Mouse (Mus musculus) myocyte (in vitro differentiated cells): ENCODE measurements around the gene Gng3. TPM values are rescaled to one million over a fixed set of nuclear protein-coding genes. Genes with fewer than 3 reads are reported as not detected.
A peak's percentile ranks its signal among the peaks of the same experiment; 100 is the strongest.

Experiments
- H3K27me3 ChIP-seq: one replicate; pipeline ENCODE4 v1.6.1; 2011; ENCODE audit not compliant: control insufficient read depth, insufficient read depth, insufficient read length
- H3K36me3 ChIP-seq: one replicate; pipeline ENCODE4 v1.6.1; 2011; ENCODE audit not compliant: control insufficient read depth, insufficient read depth
- H3K4me2 ChIP-seq: one replicate; pipeline ENCODE4 v1.6.1; 2011; ENCODE audit warnings: low read depth, control low read depth
- H3K4me3 ChIP-seq: one replicate; pipeline ENCODE4 v1.5.1; 2011; ENCODE audit warnings: mild to moderate bottlenecking, control low read depth, moderate library complexity
- H3K79me2 ChIP-seq: one replicate; pipeline ENCODE4 v1.6.1; 2011; ENCODE audit not compliant: control insufficient read depth, insufficient read depth
- H3ac ChIP-seq: one replicate; pipeline ENCODE4 v1.6.1; 2011; ENCODE audit not compliant: control insufficient read depth, insufficient read length
- CEBPB ChIP-seq: IDR thresholded peaks from 2 replicates; pipeline ENCODE4 v1.6.1; 2011; ENCODE audit warnings: mild to moderate bottlenecking, moderate library complexity; ENCODE audit not compliant: poor library complexity, insufficient read depth, severe bottlenecking
- E2F4 ChIP-seq: IDR thresholded peaks from one replicate; pipeline ENCODE4 v1.6.1; 2011; ENCODE audit warnings: mild to moderate bottlenecking, control low read depth, moderate library complexity; ENCODE audit not compliant: insufficient read depth
- MAX ChIP-seq: IDR thresholded peaks from one replicate; pipeline ENCODE4 v1.6.1; 2011; ENCODE audit warnings: low read depth, mild to moderate bottlenecking, control low read depth
- MYOD1 ChIP-seq, 3 experiments: IDR thresholded peaks; one replicate each; pipeline ENCODE4 v1.6.1; 2011; ENCODE audit warnings: control low read depth in 2 of 3, low read depth in 2 of 3, mild to moderate bottlenecking in 2 of 3, moderate library complexity in 1 of 3; ENCODE audit not compliant: insufficient read length in 2 of 3, control insufficient read depth in 1 of 3
- MYOG ChIP-seq, 3 experiments: IDR thresholded peaks; one replicate each; pipeline ENCODE4 v1.6.1; 2011; ENCODE audit warnings: control low read depth in 2 of 3, low read depth in 2 of 3, mild to moderate bottlenecking in 2 of 3; ENCODE audit not compliant: insufficient read length in 2 of 3, control insufficient read depth in 1 of 3, insufficient read depth in 1 of 3
- POLR2A ChIP-seq: IDR thresholded peaks from one replicate; pipeline ENCODE4 v1.6.1; 2011; ENCODE audit warnings: low read depth, mild to moderate bottlenecking, control low read depth, moderate library complexity; ENCODE audit not compliant: insufficient read length
- POLR2AphosphoS2 ChIP-seq: IDR thresholded peaks from one replicate; pipeline ENCODE4 v1.6.1; 2011; ENCODE audit warnings: low read depth, control low read depth; ENCODE audit not compliant: insufficient read length
- REST ChIP-seq: IDR thresholded peaks from one replicate; pipeline ENCODE4 v1.6.1; 2011; ENCODE audit warnings: mild to moderate bottlenecking, control low read depth, moderate library complexity; ENCODE audit not compliant: insufficient read depth, insufficient read length
- SRF ChIP-seq: IDR thresholded peaks from one replicate; pipeline ENCODE4 v1.6.1; 2011; ENCODE audit warnings: low read depth; ENCODE audit not compliant: control insufficient read depth, insufficient read length
- TCF12 ChIP-seq: IDR thresholded peaks from one replicate; pipeline ENCODE4 v1.6.1; 2011; ENCODE audit warnings: mild to moderate bottlenecking, control low read depth; ENCODE audit not compliant: poor library complexity, insufficient read depth, severe bottlenecking
- TCF3 ChIP-seq: IDR thresholded peaks from one replicate; pipeline ENCODE4 v1.6.1; 2011; ENCODE audit warnings: low read depth, control low read depth; ENCODE audit not compliant: insufficient read length
- USF1 ChIP-seq: IDR thresholded peaks from one replicate; pipeline ENCODE4 v1.6.1; 2011; ENCODE audit warnings: low read depth, mild to moderate bottlenecking, control low read depth, moderate library complexity
- polyA plus RNA-seq: library from polyadenylated mRNA; unstranded; fragments of >200 nt; fragmentation: generic; extraction: Trizol; gene quantifications from one replicate; pipeline ENCODE4 v1.2.1, GENCODE M21; 2012; ENCODE audit warnings: missing spikeins

Gene Gng3
- polyA plus RNA-seq, 1 experiment = 0.25 TPM

- H3K36me3 ChIP-seq = peaks cover 82% of the 10 kb centered on the region
- no peaks in the 10 kb centered on the region for H3K27me3 ChIP-seq
- H3ac ChIP-seq = no peak overlapping the region
- no peak overlapping the region for H3K4me3 ChIP-seq
- no peak overlapping the region for H3K4me2 ChIP-seq
- peaks cover 3% of the 10 kb centered on the region for H3K79me2 ChIP-seq
- TF ChIP-seq TCF12 (no peak), CEBPB (no peak), E2F4 (no peak), MYOD1 (IDR thresholded peaks at IDR 0.05; ENCODE audit: control insufficient read depth in 1 of 3, insufficient read length in 2 of 3, low read depth in 2 of 3) (no peak), TCF3 (no peak), SRF (no peak), MAX (no peak), USF1 (no peak), REST (no peak), POLR2A (no peak), POLR2AphosphoS2 (no peak), MYOG (IDR thresholded peaks at IDR 0.05; ENCODE audit: control insufficient read depth in 1 of 3, insufficient read depth in 1 of 3, insufficient read length in 2 of 3, low read depth in 2 of 3) (no peak)
Measured at GRCm38 (mm10) chr19:8830664-8831063, 8.3 kb downstream of the Gng3 start.

GRCm38 (mm10) chr19:8829660-8830059 lies 9.3 kb downstream of the Gng3 start, which contains the start of gene AC129217.1:
AC129217.1 (plus strand) TSS chr19:8829773.
- Histone ChIP-seq H3K79me2 (peaks cover 7% of the 10 kb centered on the region), H3K36me3 (peaks cover 82% of the 10 kb centered on the region), H3K27me3 (no peaks in the 10 kb centered on the region), H3K4me3 (no peak within 1 kb of the TSS), H3K4me2 (no peak within 1 kb of the TSS), H3ac (no peak within 1 kb of the TSS)
- no peak for TF ChIP-seq E2F4
- TF ChIP-seq MYOD1 (IDR thresholded peaks at IDR 0.05; ENCODE audit: control insufficient read depth in 1 of 3, insufficient read length in 2 of 3, low read depth in 2 of 3) = no peak
- TF ChIP-seq MAX = no peak
- TF ChIP-seq POLR2A = no peak
- TF ChIP-seq TCF3 = no peak
- no peak for TF ChIP-seq REST
- no peak for TF ChIP-seq CEBPB
- no peak for TF ChIP-seq MYOG (IDR thresholded peaks at IDR 0.05; ENCODE audit: control insufficient read depth in 1 of 3, insufficient read depth in 1 of 3, insufficient read length in 2 of 3, low read depth in 2 of 3)
- no peak for TF ChIP-seq SRF

GRCm38 (mm10) chr19:8822696-8823095 lies 16.3 kb downstream of the Gng3 start:
- TF ChIP-seq REST (no peak), MYOD1 (IDR thresholded peaks at IDR 0.05; ENCODE audit: control insufficient read depth in 1 of 3, insufficient read length in 2 of 3, low read depth in 2 of 3) (no peak), TCF12 (no peak), MYOG (IDR thresholded peaks at IDR 0.05; ENCODE audit: control insufficient read depth in 1 of 3, insufficient read depth in 1 of 3, insufficient read length in 2 of 3, low read depth in 2 of 3) (no peak), CEBPB (no peak), POLR2A (no peak), SRF (no peak), USF1 (no peak), E2F4 (no peak), MAX (no peak), TCF3 (no peak), POLR2AphosphoS2 (no peak)
- Histone ChIP-seq H3K4me2 (peak overlapping the region; percentile 58), H3ac (no peak overlapping the region), H3K79me2 (peaks cover 58% of the 10 kb centered on the region), H3K36me3 (peaks cover 46% of the 10 kb centered on the region), H3K27me3 (no peaks in the 10 kb centered on the region), H3K4me3 (peak overlapping the region; percentile 96)

- no peak for TF ChIP-seq POLR2AphosphoS2
- TF ChIP-seq USF1 = no peak
- no peak for TF ChIP-seq MYOG (IDR thresholded peaks at IDR 0.05; ENCODE audit: control insufficient read depth in 1 of 3, insufficient read depth in 1 of 3, insufficient read length in 2 of 3, low read depth in 2 of 3)
- no peak for TF ChIP-seq TCF3
- TF ChIP-seq E2F4 = no peak
- TF ChIP-seq MYOD1 (IDR thresholded peaks at IDR 0.05; ENCODE audit: control insufficient read depth in 1 of 3, insufficient read length in 2 of 3, low read depth in 2 of 3) = no peak
- no peak for TF ChIP-seq CEBPB
- TF ChIP-seq REST = no peak
- no peak for TF ChIP-seq MAX
- no peak for TF ChIP-seq SRF
- TF ChIP-seq TCF12 = no peak
- TF ChIP-seq POLR2A = no peak
- H3K27me3 ChIP-seq = no peaks in the 10 kb centered on the region
- H3ac ChIP-seq = peak overlapping the region; percentile 84
- H3K4me2 ChIP-seq = peak overlapping the region; percentile 75
- peaks cover 73% of the 10 kb centered on the region for H3K79me2 ChIP-seq
- peaks cover 31% of the 10 kb centered on the region for H3K36me3 ChIP-seq
- peak overlapping the region; percentile 96 for H3K4me3 ChIP-seq
Measured at GRCm38 (mm10) chr19:8821146-8821545, 17.8 kb downstream of the Gng3 start.

GRCm38 (mm10) chr19:8820424-8820956 lies 18.5 kb downstream of the Gng3 start:
- TF ChIP-seq MYOG (IDR thresholded peaks at IDR 0.05; ENCODE audit: control insufficient read depth in 1 of 3, insufficient read depth in 1 of 3, insufficient read length in 2 of 3, low read depth in 2 of 3) (peak in 1 of 3 experiments; percentile 0), SRF (no peak), USF1 (no peak), MYOD1 (IDR thresholded peaks at IDR 0.05; ENCODE audit: control insufficient read depth in 1 of 3, insufficient read length in 2 of 3, low read depth in 2 of 3) (peak in 1 of 3 experiments; percentile 11), POLR2AphosphoS2 (peak; percentile 13)
- Histone ChIP-seq H3K79me2 (peaks cover 77% of the 10 kb centered on the region), H3K27me3 (no peaks in the 10 kb centered on the region), H3K36me3 (peaks cover 30% of the 10 kb centered on the region), H3K4me3 (peak overlapping the region; percentile 96), H3K4me2 (peak overlapping the region; percentile 75), H3ac (peak overlapping the region; percentile 84)
